Mouse (Mus musculus) left cerebral cortex, adult 11 months (tissue): ENCODE measurements around the gene Ctnna2.

Source experiments
- DNase-seq: peaks from one replicate; pipeline ENCODE4 v3.0.0; 2022; ENCODE audit warnings: low spot score

The Ctnna2 gene

GRCm38 (mm10) chr6:76908086-76908485 lies 1071.4 kb downstream of the Ctnna2 start:
- DNase-seq, result no peak

DNA sequence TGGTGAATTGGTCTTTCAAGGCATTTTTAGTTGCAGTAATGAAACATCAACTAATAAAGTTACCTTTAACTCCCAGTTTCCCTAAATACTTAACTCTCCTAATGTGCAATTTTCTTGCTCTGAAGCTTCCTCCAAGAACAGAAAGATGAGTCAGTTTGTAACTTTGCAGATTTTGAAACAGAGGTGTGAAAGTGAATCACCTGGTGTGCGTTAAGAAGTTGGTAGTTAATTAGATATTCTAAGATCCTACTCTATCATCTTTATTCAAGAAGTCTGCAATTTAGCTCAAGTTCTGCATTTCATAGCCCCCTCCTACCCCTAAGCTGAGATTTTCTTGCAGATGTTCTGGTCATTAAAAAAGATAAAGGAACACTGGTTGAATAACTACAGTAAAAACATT lies 1082.3 kb downstream of the Ctnna2 start:
- no peak for DNase-seq
